Mouse (Mus musculus) E14TG2a.4 (cell line): Measurements from ENCODE around the gene Ncf4.

ENCODE experiments used
- CTCF ChIP-seq: conservative IDR thresholded peaks from 2 replicates; pipeline ENCODE4 v1.5.1; 2014; ENCODE audit warnings: low read length
- NANOG ChIP-seq: IDR thresholded peaks from 2 replicates; pipeline ENCODE4 v1.6.1; 2014; ENCODE audit warnings: borderline replicate concordance, low read length, mixed read lengths
- POU5F1 ChIP-seq: IDR thresholded peaks from 2 replicates; pipeline ENCODE4 v1.6.1; 2014; ENCODE audit warnings: low read length, borderline replicate concordance

DNA sequence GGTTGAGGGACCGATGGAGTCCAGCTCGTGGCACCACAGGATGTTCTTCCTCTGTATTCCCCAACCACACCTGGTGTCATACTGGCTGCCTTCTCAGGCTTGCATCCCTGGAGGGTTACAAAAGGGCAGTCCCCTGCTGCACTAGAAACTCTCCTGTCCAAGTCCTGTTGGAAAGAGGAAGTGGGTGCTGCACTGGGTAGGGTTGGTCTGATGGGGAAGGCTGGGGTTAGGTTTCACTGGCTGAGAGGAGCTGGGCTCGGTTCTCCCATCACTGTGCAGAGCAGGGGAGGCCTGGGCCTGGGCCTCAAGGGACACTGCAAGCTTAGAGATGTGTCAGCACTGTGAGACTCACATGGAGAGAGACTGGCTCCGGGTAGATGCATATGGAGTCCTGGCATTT lies 34.4 kb upstream of the Ncf4 start:
- no peak for TF ChIP-seq CTCF
- TF ChIP-seq NANOG: no peak
- no peak for TF ChIP-seq POU5F1
